Mouse (Mus musculus) left cerebral cortex, postnatal 36 days (tissue): ENCODE data around the gene Hoxd8. TPM values are rescaled to one million over a fixed set of nuclear protein-coding genes. Genes with fewer than 3 reads are reported as not detected.

Experiments
- microRNA-seq: library from miRNA; unstranded; fragments of <30 nt; microRNA quantifications from one replicate; pipeline ENCODE4 v1.2.0, GENCODE M21; 2022
- total RNA-seq, 2 experiments: library from RNA; stranded (reverse); gene quantifications; 2 replicates each; pipeline ENCODE4 v1.2.3; 2021

Hoxd8 gene
- total RNA-seq, 2 experiments from 2014 or later: not detected

Small RNA genes lying within 50 kb of the gene (microRNA-seq; reads per million reads assigned to microRNA genes)
- gene Gm44463: not detected
- gene Mir10b: 27.1 reads per million, percentile 43 among the genes with 10 or more reads in this experiment

Other genes with a start within 250 kb of the Hoxd8 start
- 10 to 100 TPM; 70.4 to 78.0 TPM for gene Lnpk, start 125.2 kb upstream of the Hoxd8 start, total RNA-seq
- gene Evx2, start 45.1 kb upstream of the Hoxd8 start, total RNA-seq: not detected
- gene Hoxd13, start 36.3 kb upstream of the Hoxd8 start, total RNA-seq: not detected
- not detected for gene Hoxd12, start 29.6 kb upstream of the Hoxd8 start, total RNA-seq
- not detected for gene Hoxd11, start 25.1 kb upstream of the Hoxd8 start, total RNA-seq
- not detected for gene Hoxd10, start 12.7 kb upstream of the Hoxd8 start, total RNA-seq
- not detected for gene Hoxd9, start 6.9 kb upstream of the Hoxd8 start, total RNA-seq
- not detected for gene Hoxd3, start 7.3 kb downstream of the Hoxd8 start, total RNA-seq
- not detected for gene Hoxd4, start 7.3 kb downstream of the Hoxd8 start, total RNA-seq
- not detected for gene Gm28230, start 22.1 kb downstream of the Hoxd8 start, total RNA-seq
- not detected for gene Hoxd1, start 58.4 kb downstream of the Hoxd8 start, total RNA-seq
- gene Mtx2, start 121.2 kb downstream of the Hoxd8 start, total RNA-seq: 10 to 100 TPM; 45.3 to 45.4 TPM